Mouse (Mus musculus) hindbrain, embryonic 16.5 days (tissue): ENCODE results near the gene Nlk. TPM values are rescaled to one million over a fixed set of nuclear protein-coding genes. Genes with fewer than 3 reads are reported as not detected.
"Not testable (repeated sequence)": the region's sequence is repeated elsewhere in the genome, so short reads cannot be mapped to it uniquely, and the experiment has no call there.

ENCODE experiments used
- ATAC-seq: fragments of 200-750 bp; cut with Nextera tagmentation; 2 replicates; pipeline ENCODE4 v1.8.0; 2017; ENCODE audit warnings: moderate TSS enrichment, moderate library complexity
- H3K27ac ChIP-seq: fragments of 300-500 bp; sonication (generic); 2 replicates; pipeline ENCODE4 v1.5.1; 2014; ENCODE audit warnings: low read depth, mild to moderate bottlenecking, control low read depth, low read length, moderate library complexity
- H3K27me3 ChIP-seq: fragments of 300-500 bp; sonication (generic); replicated peaks from 2 replicates; pipeline ENCODE4 v1.6.1; 2014; ENCODE audit warnings: low read length; ENCODE audit not compliant: control insufficient read depth, insufficient read depth
- H3K36me3 ChIP-seq: fragments of 300-500 bp; sonication (generic); 2 replicates; pipeline ENCODE4 v1.6.1; 2014; ENCODE audit warnings: mild to moderate bottlenecking, low read length, moderate library complexity, mixed read lengths; ENCODE audit not compliant: control insufficient read depth, insufficient read depth
- H3K4me1 ChIP-seq: fragments of 300-500 bp; sonication (generic); 2 replicates; pipeline ENCODE4 v1.6.1; 2014; ENCODE audit warnings: low read depth, low read length; ENCODE audit not compliant: control insufficient read depth, insufficient read depth
- H3K4me2 ChIP-seq: fragments of 300-500 bp; sonication (generic); 2 replicates; pipeline ENCODE4 v1.6.1; 2014; ENCODE audit warnings: mild to moderate bottlenecking, low read length, control low read depth, moderate library complexity
- H3K4me3 ChIP-seq: fragments of 300-500 bp; sonication (generic); 2 replicates; pipeline ENCODE4 v1.5.1; 2014; ENCODE audit warnings: mild to moderate bottlenecking, low read length, control low read depth, moderate library complexity
- H3K9ac ChIP-seq: fragments of 300-500 bp; sonication (generic); 2 replicates; pipeline ENCODE4 v1.6.1; 2014; ENCODE audit warnings: low read depth, mild to moderate bottlenecking, control low read depth, low read length, moderate library complexity
- H3K9me3 ChIP-seq: fragments of 300-500 bp; sonication (generic); 2 replicates; pipeline ENCODE4 v1.6.1; 2014; ENCODE audit warnings: mild to moderate bottlenecking, low read length, moderate library complexity; ENCODE audit not compliant: control insufficient read depth
- WGBS: fragments of 180-500 bp; shearing (Covaris S2); extraction: QIAGEN DNeasy Blood & Tissue Kit; methylation state at CpG from one replicate; pipeline ENCODE4 v1.1.7; 2014; 5-methylcytosine and 5-hydroxymethylcytosine counted together
- polyA plus RNA-seq: library from polyadenylated mRNA; unstranded; fragments of >200 nt; fragmentation: Nextera tagmentation; extraction: Ambion mirVana; gene quantifications from 2 replicates; pipeline ENCODE4 v1.2.1, GENCODE M21; 2015

Gene Nlk
- polyA plus RNA-seq, 1 experiment from 2014 or later = 19.4 TPM

DNA sequence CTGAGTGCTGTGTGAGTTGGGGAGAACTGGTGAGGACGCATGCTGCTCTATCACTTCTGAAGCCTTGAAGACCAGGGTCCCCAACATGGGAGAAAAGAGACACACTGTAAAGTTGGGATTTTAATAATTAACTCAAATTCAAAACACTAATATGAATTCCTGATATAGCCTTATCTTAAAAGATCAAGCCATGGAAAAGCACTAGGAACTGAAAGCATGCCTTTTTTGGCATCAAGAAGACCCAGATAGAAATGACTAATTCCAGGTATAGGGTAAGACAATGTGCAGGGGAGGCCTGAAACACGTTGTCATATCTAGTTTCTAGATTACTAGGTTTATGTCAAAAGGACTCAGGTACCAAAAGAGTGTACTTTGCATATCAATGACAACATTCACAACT is 48.0 kb downstream of the Nlk start:
- ATAC-seq = no peak
- Histone ChIP-seq H3K4me1 (no peaks in the 10 kb centered on the region), H3K9me3 (no peaks in the 10 kb centered on the region), H3K4me2 (no peak overlapping the region), H3K36me3 (no peaks in the 10 kb centered on the region), H3K4me3 (no peak overlapping the region), H3K27me3 (no peaks in the 10 kb centered on the region), H3K27ac (no peak overlapping the region), H3K9ac (no peak overlapping the region)
- WGBS = 91% methylated on average over 2 of the region's 2 CpGs

DNA sequence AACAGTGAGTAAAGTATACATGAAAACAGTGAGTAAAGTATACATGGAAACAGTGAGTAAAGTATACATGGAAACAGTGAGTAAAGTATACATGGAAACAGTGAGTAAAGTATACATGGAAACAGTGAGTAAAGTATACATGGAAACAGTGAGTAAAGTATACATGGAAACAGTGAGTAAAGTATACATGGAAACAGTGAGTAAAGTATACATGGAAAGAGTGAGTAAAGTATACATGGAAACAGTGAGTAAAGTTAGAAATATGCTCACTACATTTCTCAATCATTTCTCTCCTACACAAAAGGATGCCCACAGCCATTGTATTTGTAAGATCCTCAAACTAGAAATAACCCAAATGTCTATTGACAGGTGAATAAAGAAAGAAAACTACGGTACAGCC is 48.8 kb downstream of the Nlk start:
- not testable (repeated sequence) for H3K4me1 ChIP-seq, H3K36me3 ChIP-seq, H3K9me3 ChIP-seq, H3K27ac ChIP-seq, H3K4me2 ChIP-seq, H3K27me3 ChIP-seq, H3K9ac ChIP-seq, ATAC-seq, H3K4me3 ChIP-seq
- WGBS = 88% methylated on average over 1 of the region's 1 CpGs

GRCm38 (mm10) chr11:78643746-78644145 is 53.4 kb downstream of the Nlk start:
- no peaks in the 10 kb centered on the region for H3K36me3 ChIP-seq
- no peaks in the 10 kb centered on the region for H3K4me1 ChIP-seq
- no peaks in the 10 kb centered on the region for H3K9me3 ChIP-seq
- H3K4me3 ChIP-seq = no peak overlapping the region
- H3K27ac ChIP-seq = no peak overlapping the region
- no peak overlapping the region for H3K4me2 ChIP-seq
- 84% methylated on average over 7 of the region's 7 CpGs for WGBS
- H3K27me3 ChIP-seq = no peaks in the 10 kb centered on the region
- H3K9ac ChIP-seq = no peak overlapping the region
- ATAC-seq = no peak

DNA sequence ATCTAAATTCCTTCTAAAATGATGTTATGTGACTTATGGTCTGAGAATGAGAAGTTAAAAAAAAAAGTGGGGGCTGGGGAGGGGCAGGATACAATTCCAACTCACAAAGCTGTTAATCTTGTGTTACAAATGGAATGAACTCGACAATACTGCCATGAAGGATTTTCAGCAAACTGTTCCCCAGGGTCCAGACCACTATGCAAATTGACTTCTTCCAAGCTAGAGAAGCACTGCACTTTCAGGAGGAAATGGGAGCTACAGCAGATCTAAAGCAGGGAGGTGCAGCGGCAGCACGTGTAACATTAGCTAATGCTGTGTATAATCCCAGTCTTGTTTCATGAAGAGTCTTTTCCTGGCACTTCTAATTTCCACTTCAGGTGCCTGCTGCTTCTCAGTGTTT is 55.0 kb downstream of the Nlk start:
- WGBS = 45% methylated on average over 3 of the region's 3 CpGs

GRCm38 (mm10) chr11:78641088-78641487 is 56.1 kb downstream of the Nlk start:
- no peak overlapping the region for H3K27ac ChIP-seq
- no peak overlapping the region for H3K4me2 ChIP-seq
- no peak for ATAC-seq
- H3K9ac ChIP-seq = no peak overlapping the region
- no peaks in the 10 kb centered on the region for H3K4me1 ChIP-seq
- peaks cover 6% of the 10 kb centered on the region for H3K9me3 ChIP-seq
- 94% methylated on average over 3 of the region's 3 CpGs for WGBS
- H3K4me3 ChIP-seq = no peak overlapping the region
- H3K27me3 ChIP-seq = no peaks in the 10 kb centered on the region
- H3K36me3 ChIP-seq = no peaks in the 10 kb centered on the region

More for the DNA sequence above, 55.0 kb downstream of the Nlk start:
- H3K9ac ChIP-seq = no peak overlapping the region
- H3K4me1 ChIP-seq = no peaks in the 10 kb centered on the region
- H3K27me3 ChIP-seq = no peaks in the 10 kb centered on the region
- H3K4me3 ChIP-seq = no peak overlapping the region
- H3K27ac ChIP-seq = no peak overlapping the region
- ATAC-seq = no peak
- H3K36me3 ChIP-seq = no peaks in the 10 kb centered on the region
- no peak overlapping the region for H3K4me2 ChIP-seq
- peaks cover under 1% of the 10 kb centered on the region for H3K9me3 ChIP-seq

DNA sequence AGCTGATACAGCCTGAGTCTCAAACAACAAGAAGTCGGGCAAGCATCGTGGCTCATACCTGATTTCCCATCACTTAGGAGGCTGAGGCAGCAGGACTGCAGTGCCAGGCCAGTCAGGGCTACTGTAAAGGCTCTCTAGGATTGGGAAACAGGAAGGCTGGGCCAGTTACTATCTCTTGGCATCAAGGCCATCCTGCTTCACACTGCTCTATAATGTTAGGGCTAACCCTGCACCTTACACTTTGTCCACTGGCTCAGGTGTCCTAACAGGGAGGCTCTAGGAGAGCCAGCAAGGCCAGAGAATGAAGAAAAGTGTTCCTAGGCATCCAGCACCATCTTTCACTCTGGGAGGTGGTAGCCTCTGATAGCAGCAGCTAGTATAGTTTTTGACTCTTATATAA is 64.4 kb downstream of the Nlk start:
- no peak for ATAC-seq
- H3K27me3 ChIP-seq = no peaks in the 10 kb centered on the region
- WGBS = 95% methylated on average over 2 of the region's 2 CpGs

GRCm38 (mm10) chr11:78628871-78629270 is 68.3 kb downstream of the Nlk start:
- Histone ChIP-seq H3K4me1 (no peaks in the 10 kb centered on the region), H3K27me3 (no peaks in the 10 kb centered on the region), H3K9me3 (no peaks in the 10 kb centered on the region), H3K36me3 (no peaks in the 10 kb centered on the region), H3K9ac (no peak overlapping the region), H3K4me2 (no peak overlapping the region), H3K27ac (no peak overlapping the region), H3K4me3 (no peak overlapping the region)
- 84% methylated on average over 3 of the region's 3 CpGs for WGBS
- no peak for ATAC-seq

More for the DNA sequence above, 64.4 kb downstream of the Nlk start:
- Histone ChIP-seq H3K36me3 (no peaks in the 10 kb centered on the region), H3K9ac (no peak overlapping the region), H3K4me2 (no peak overlapping the region), H3K27ac (no peak overlapping the region), H3K4me1 (no peaks in the 10 kb centered on the region), H3K4me3 (no peak overlapping the region), H3K9me3 (peaks cover 6% of the 10 kb centered on the region)

DNA sequence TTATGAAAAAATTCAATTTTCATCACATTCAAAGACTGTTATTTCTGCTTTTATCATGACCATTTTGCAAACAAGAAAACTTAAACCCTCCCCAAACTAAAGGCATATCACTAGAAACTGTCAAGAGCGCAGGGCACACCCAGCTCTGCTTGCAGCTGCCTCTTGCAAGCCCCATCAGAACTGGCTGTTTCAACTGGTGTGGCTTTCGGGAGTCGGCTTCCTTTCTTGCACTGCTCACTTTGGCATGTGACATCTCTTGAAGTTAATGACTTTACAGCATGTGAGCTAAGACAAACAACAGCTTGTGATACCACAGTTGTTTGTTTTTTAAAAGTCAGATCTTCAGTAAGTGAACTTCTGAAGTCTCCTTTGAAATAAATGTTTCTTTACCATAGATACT is 72.8 kb downstream of the Nlk start:
- WGBS = 90% methylated on average over 3 of the region's 3 CpGs
- Histone ChIP-seq H3K9ac (no peak overlapping the region), H3K27me3 (no peaks in the 10 kb centered on the region), H3K9me3 (no peaks in the 10 kb centered on the region), H3K27ac (no peak overlapping the region), H3K4me2 (no peak overlapping the region), H3K4me1 (no peaks in the 10 kb centered on the region), H3K36me3 (no peaks in the 10 kb centered on the region), H3K4me3 (no peak overlapping the region)
- ATAC-seq = no peak

DNA sequence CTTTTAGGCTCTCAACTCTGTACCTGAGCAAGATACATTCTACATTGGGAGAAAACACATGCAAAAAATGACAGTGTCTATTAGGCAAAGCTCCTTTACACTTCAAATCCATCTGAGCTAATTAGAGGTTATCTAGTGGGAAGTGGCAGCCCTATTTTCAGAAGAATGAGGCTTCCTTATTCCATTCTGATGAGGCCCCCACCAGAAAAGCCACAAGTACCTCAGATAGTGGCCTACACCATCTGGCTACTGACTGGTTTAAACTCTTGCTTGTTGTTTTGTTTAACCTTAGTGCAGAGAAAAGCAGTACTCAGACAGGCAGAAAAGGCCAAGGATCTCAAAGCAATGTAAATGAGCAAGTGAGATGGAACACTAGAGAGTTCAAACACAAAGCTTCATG is 75.2 kb downstream of the Nlk start:
- no peak overlapping the region for H3K4me3 ChIP-seq
- no peak for ATAC-seq

GRCm38 (mm10) chr11:78620179-78620578 is 77.0 kb downstream of the Nlk start:
- Histone ChIP-seq H3K27ac (no peak overlapping the region), H3K9me3 (no peaks in the 10 kb centered on the region), H3K27me3 (no peaks in the 10 kb centered on the region), H3K36me3 (no peaks in the 10 kb centered on the region; the same call in 1 of the 2 replicates), H3K4me3 (no peak overlapping the region), H3K9ac (no peak overlapping the region), H3K4me1 (no peaks in the 10 kb centered on the region), H3K4me2 (no peak overlapping the region)
- 90% methylated on average over 3 of the region's 3 CpGs for WGBS
- ATAC-seq = no peak

More for the DNA sequence above, 75.2 kb downstream of the Nlk start:
- Histone ChIP-seq H3K36me3 (no peaks in the 10 kb centered on the region), H3K27me3 (no peaks in the 10 kb centered on the region), H3K4me2 (no peak overlapping the region), H3K9me3 (no peaks in the 10 kb centered on the region), H3K27ac (no peak overlapping the region), H3K4me1 (no peaks in the 10 kb centered on the region), H3K9ac (no peak overlapping the region)
